Mouse (Mus musculus): ENCODE measurements around the gene Tbc1d8. TPM values are rescaled to one million over a fixed set of nuclear protein-coding genes. Genes with fewer than 3 reads are reported as not detected.

The Tbc1d8 gene
- total and polyA plus RNA-seq, 3 experiments: 0.16 to 1.4 (median 0.81) TPM

- peak; percentile 40 for DNase-seq (ENCODE audit: extremely low read depth)
- Histone ChIP-seq H3K9ac (ENCODE audit: insufficient read depth, low read depth) (no peak overlapping the region), H3K36me3 (replicated peaks in 1 of 2; ENCODE audit: control insufficient read depth in 1 of 2, insufficient read depth in 1 of 2, low read length in 1 of 2) (no peaks in the 10 kb centered on the region), H3K27me3 (replicated peaks) (no peaks in the 10 kb centered on the region), H3K4me1 (ENCODE audit: control insufficient read depth in 1 of 2, insufficient read depth in 2 of 2) (peaks cover 0 to 10% of the 10 kb centered on the region in 2 experiments; a peak in 2 of 4 replicates), H3K27ac (ENCODE audit: insufficient read depth, low read depth) (no peak overlapping the region), H3K79me2 (replicated peaks; ENCODE audit: control insufficient read depth, extremely low read depth, insufficient read depth, poor library complexity, severe bottlenecking) (no peaks in the 10 kb centered on the region), H3K9me3 (replicated peaks; ENCODE audit: low read length) (peaks cover 6% of the 10 kb centered on the region), H3K4me3 (replicated peaks in 1 of 3; ENCODE audit: low read depth in 2 of 3, low read length in 2 of 3, poor library complexity in 1 of 3) (no peak overlapping the region), H3K4me2 (ENCODE audit: insufficient read depth, low read depth, poor library complexity, severe bottlenecking) (peak overlapping the region; percentile 29; the same call in 1 of the 2 replicates)
- dilution Hi-C loops (cut with MboI; ENCODE audit: extremely low pct_ligation_motif_present, extremely low pct_unique_long_range_greater_than_20kb, low sequenced_read_pairs): no loop called here
- no peak for TF ChIP-seq ELF1 (IDR thresholded peaks at IDR 0.05; ENCODE audit: low read depth, low read length)
- no peak for TF ChIP-seq KAT2A (IDR thresholded peaks at IDR 0.05; ENCODE audit: insufficient replicate concordance, low read length)
- no peak for TF ChIP-seq JUND (conservative IDR thresholded peaks at IDR 0.05; ENCODE audit: low read depth, low read length)
- no peak for TF ChIP-seq MEF2A (IDR thresholded peaks at IDR 0.05; ENCODE audit: borderline replicate concordance, low read depth, low read length)
- TF ChIP-seq JUN (IDR thresholded peaks at IDR 0.05; ENCODE audit: insufficient read depth, low read depth, low read length): no peak
- TF ChIP-seq MAX (IDR thresholded peaks at IDR 0.05; ENCODE audit: low read length): no peak
- TF ChIP-seq MXI1 (IDR thresholded peaks at IDR 0.05; ENCODE audit: low read depth, low read length): no peak
- no peak for TF ChIP-seq IRF4 (IDR thresholded peaks at IDR 0.05; ENCODE audit: low read depth, low read length)
- TF ChIP-seq POLR2A (IDR thresholded peaks at IDR 0.05; ENCODE audit: low read depth, low read length): no peak
- in situ Hi-C loops (cut with MboI; ENCODE audit: low pct_ligation_motif_present, low pct_unique_long_range_greater_than_20kb, low sequenced_read_pairs): no loop called here
These were observed 14.6 kb upstream of the Tbc1d8 start for GRCm38 (mm10) chr1:39493165-39493564.

- no peak for TF ChIP-seq ZKSCAN1 (IDR thresholded peaks at IDR 0.05; ENCODE audit: borderline replicate concordance, low read depth, low read length)
- TF ChIP-seq RCOR1 (conservative IDR thresholded peaks at IDR 0.05; ENCODE audit: low read depth, low read length): no peak
- TF ChIP-seq NRF1 (IDR thresholded peaks at IDR 0.05; ENCODE audit: low read depth, low read length): no peak
- TF ChIP-seq SIN3A (IDR thresholded peaks at IDR 0.05; ENCODE audit: low read length): no peak
- TF ChIP-seq SMC3 (IDR thresholded peaks at IDR 0.05; ENCODE audit: low read depth, low read length): no peak
- no peak for TF ChIP-seq CHD1 (IDR thresholded peaks at IDR 0.05; ENCODE audit: low read depth, low read length)
- TF ChIP-seq ETS1 (conservative IDR thresholded peaks at IDR 0.05; ENCODE audit: low read depth, low read length): no peak
- TF ChIP-seq TBP (conservative IDR thresholded peaks at IDR 0.05; ENCODE audit: low read depth, low read length): no peak
- no peak for TF ChIP-seq E2F4 (IDR thresholded peaks at IDR 0.05; ENCODE audit: insufficient replicate concordance, low read depth, low read length)
- TF ChIP-seq POLR2A (IDR thresholded peaks at IDR 0.05; ENCODE audit: low read depth, low read length): no peak
- TF ChIP-seq MXI1 (IDR thresholded peaks at IDR 0.05; ENCODE audit: low read depth, low read length): no peak
- no peak for TF ChIP-seq KAT2A (IDR thresholded peaks at IDR 0.05; ENCODE audit: insufficient replicate concordance, low read length)
- DNase-seq (ENCODE audit: extremely low read depth): no peak
- Histone ChIP-seq H3K36me3 (replicated peaks in 1 of 2; ENCODE audit: control insufficient read depth in 1 of 2, insufficient read depth in 1 of 2, low read length in 1 of 2) (no peaks in the 10 kb centered on the region), H3K4me1 (ENCODE audit: control insufficient read depth in 1 of 2, insufficient read depth in 2 of 2) (peaks cover 0 to under 1% of the 10 kb centered on the region in 2 experiments; a peak in 1 of 4 replicates), H3K79me2 (replicated peaks; ENCODE audit: control insufficient read depth, extremely low read depth, insufficient read depth, poor library complexity, severe bottlenecking) (no peaks in the 10 kb centered on the region), H3K27ac (ENCODE audit: insufficient read depth, low read depth) (no peak overlapping the region), H3K4me2 (ENCODE audit: insufficient read depth, low read depth, poor library complexity, severe bottlenecking) (no peak overlapping the region), H3K27me3 (replicated peaks) (peaks cover 9% of the 10 kb centered on the region), H3K4me3 (replicated peaks in 1 of 3; ENCODE audit: low read depth in 2 of 3, low read length in 2 of 3, poor library complexity in 1 of 3) (no peak overlapping the region), H3K9me3 (replicated peaks; ENCODE audit: low read length) (no peaks in the 10 kb centered on the region), H3K9ac (ENCODE audit: insufficient read depth, low read depth) (no peak overlapping the region)
- in situ Hi-C loops (cut with MboI; ENCODE audit: low pct_ligation_motif_present, low pct_unique_long_range_greater_than_20kb, low sequenced_read_pairs) (no loop called here), dilution Hi-C loops (cut with MboI; ENCODE audit: extremely low pct_ligation_motif_present, extremely low pct_unique_long_range_greater_than_20kb, low sequenced_read_pairs) (no loop called here)
These were observed 8.8 kb upstream of the Tbc1d8 start for GRCm38 (mm10) chr1:39487370-39487769.

All from CH12.LX (cell line).